Mouse (Mus musculus) cerebellum, postnatal 4 days (tissue): Measurements from ENCODE around the gene Cdh20.

Source experiments
- DNase-seq, 2 experiments: peaks; one replicate each; pipeline ENCODE4 v3.0.0; 2022; ENCODE audit warnings: low spot score in 2 of 2, mixed read lengths in 1 of 2

Cdh20 gene

DNA sequence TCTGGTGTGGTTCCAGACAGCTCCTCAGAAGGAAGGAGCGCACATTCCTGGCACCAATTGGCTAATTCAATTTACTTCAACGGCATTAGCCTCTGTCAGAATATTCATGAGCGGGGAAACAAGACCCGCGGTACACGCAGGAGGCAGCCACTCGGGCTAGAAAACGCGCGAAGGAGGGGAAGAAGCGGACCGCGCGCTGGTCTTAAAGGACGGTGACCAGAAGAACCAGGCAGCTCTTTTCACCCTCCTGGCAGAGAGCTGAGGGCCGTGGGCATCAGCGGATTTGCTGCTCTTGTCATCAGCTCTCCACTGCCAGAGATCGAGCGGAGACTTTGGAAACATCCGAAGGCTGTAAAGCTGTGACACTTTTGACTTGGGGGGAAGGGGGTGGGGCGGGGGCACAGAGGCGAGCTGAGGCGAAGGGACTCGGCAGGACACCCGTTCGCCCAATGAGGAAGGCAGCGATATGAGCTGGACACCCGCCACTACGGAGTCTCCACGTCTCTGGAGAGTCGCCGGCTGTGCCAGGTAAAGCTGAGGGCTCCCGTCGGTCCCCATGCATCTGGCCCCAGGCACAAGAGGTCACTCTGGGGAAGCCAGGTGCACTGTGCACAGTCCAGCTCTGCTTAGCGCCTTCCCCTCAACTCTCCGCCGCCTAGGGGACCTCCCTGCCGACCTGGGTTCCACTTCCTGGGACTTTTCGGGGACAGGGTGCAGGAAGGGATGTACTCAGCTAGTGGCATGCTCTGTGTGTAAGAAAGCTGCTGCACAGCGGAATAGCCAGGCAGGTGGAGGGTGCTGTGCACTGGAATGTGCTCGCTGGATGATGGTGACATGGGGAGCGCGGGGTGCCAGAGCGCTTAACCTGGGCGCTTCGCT is at the start of gene Cdh20:
TSS of gene Cdh20 (plus strand) at position 159 of the 879 bp plus-strand sequence.
- peak; percentile 20 to 47 for DNase-seq

- peak; percentile 21 to 64 for DNase-seq
Measured at GRCm38 (mm10) chr1:104746816-104747215, 21.5 kb upstream of the Cdh20 start.

DNA sequence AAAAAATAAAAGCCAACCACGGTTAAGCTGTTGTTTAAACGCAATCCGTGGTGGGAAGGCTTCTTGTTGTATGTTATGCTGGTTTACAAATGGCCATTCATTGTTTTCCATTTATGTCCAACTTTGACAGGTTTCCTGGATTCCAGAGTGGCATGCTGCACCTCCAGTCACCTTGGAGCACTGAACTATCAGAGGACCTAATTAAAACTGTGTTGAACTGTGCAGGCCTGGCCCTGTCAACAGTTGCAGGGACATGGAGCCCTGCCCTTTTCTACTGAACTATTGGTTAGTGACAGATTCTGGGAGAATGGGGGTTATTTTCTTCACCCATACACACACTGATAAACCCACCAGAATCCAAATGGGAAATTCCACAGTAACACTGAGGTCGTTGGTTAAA is 20.9 kb upstream of the Cdh20 start:
- no peak for DNase-seq

DNA sequence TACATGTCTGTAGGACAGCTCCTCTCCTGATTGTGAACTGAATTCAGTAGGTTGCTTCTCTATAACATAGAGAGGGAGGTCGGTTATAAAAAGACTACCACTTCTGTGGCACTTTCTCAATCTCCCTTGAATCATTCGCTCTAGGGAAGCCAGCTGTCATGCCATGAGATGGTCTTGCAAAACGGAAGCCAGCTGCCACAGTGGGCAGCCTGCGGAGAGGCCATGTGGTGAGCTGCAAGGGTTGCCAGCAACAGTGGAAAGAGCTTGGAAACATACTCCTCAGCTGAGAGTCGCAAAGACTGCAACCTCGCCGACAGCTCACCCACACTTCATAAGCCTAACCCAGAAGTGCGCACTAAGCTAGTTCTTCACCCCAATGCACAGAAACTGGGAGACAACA is 13.8 kb upstream of the Cdh20 start:
- DNase-seq = peak; percentile 23 to 79

- DNase-seq = no peak
Measured at GRCm38 (mm10) chr1:104755896-104756295, 12.4 kb upstream of the Cdh20 start.

- peak; percentile 29 to 50 for DNase-seq
Measured at GRCm38 (mm10) chr1:104769250-104769607, 900 bp downstream of the Cdh20 start.

- DNase-seq = peak in 1 of 2 experiments; percentile 16
Measured at GRCm38 (mm10) chr1:104771937-104772336, 3.6 kb downstream of the Cdh20 start.

GRCm38 (mm10) chr1:104773207-104773606 is 4.9 kb downstream of the Cdh20 start:
- DNase-seq = no peak

GRCm38 (mm10) chr1:104793488-104793887 is 25.2 kb downstream of the Cdh20 start:
- no peak for DNase-seq

- no peak for DNase-seq
Measured at GRCm38 (mm10) chr1:104796146-104796545, 27.8 kb downstream of the Cdh20 start.

- no peak for DNase-seq
Measured at GRCm38 (mm10) chr1:104797139-104797538, 28.8 kb downstream of the Cdh20 start.

- DNase-seq = no peak
Measured at GRCm38 (mm10) chr1:104804746-104805145, 36.4 kb downstream of the Cdh20 start.

DNA sequence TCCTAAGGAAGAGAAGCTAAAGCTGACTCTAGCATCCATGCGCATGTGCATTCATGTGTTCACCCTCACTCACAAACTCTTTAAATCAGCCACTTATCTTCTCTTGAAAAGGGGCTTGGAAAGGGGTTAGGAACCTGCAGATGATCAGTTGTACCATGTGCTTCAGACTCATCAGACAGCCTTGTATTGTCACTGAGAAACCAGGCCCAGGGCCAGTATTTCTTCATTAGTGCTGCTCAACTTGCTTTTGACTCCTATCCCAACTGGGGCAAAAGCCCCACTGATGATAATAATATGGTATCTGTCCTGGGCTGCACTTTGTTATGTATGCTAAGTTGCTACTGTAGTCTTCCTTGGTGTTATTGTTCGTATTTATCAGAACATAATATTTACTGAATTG is 38.9 kb downstream of the Cdh20 start:
- DNase-seq = peak in 1 of 2 experiments; percentile 25

DNA sequence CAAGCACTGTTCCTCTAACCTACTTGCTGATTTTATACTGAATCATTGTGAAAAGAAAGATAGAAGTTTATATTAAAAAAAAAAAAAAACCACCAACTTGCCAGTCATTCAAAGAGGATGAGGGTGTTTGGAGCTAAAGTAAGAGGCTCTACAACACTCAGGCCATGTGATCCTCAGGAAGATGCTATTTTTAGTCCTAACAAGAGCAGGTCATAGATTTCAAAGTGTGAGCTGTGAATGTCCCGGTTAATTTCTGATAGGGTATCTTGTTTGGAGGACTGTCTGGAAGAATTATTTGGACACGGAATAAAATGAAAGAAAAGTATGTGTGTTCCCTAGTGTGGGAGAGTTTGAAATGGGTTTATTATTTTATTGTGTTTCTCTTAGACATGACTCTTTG is 49.2 kb downstream of the Cdh20 start:
- no peak for DNase-seq

- peak in 1 of 2 experiments; percentile 20 for DNase-seq
Measured at GRCm38 (mm10) chr1:104828106-104828505, 59.8 kb downstream of the Cdh20 start.

GRCm38 (mm10) chr1:104838206-104838915 is 70.0 kb downstream of the Cdh20 start:
- no peak for DNase-seq

- no peak for DNase-seq
Measured at GRCm38 (mm10) chr1:104839051-104839450, 70.7 kb downstream of the Cdh20 start.

DNA sequence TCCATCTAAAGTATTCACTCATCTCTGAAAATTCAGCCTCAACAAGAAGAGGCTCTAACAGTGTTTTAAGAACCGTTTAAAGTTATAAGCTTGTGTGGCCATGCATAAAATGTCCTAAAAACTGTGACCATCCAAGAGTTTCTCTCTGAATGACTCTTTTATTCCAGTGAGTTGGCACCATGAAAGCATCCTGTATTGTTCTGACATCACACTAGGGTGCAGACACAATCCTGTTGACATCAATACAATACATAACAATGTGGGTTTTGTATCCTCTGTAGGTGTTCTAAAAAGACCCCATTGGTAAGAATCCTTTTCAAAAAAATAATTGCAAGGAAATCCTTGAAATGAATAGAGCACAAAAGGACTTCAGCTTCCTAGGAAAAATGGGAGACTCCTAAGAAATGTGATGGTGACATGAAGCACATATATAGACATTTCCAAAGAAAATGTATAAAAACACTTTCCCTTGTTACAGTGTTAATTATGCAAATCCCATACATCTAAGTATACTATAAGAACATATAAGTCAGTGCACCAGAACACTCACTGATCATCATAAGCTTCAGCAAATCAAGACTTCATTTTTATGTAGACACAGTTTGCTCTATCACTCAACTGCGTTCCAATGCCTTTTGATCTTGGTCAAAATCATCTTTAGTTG is 80.1 kb downstream of the Cdh20 start:
- no peak for DNase-seq

- DNase-seq = no peak
Measured at GRCm38 (mm10) chr1:104848920-104849272, 80.6 kb downstream of the Cdh20 start.

- no peak for DNase-seq
Measured at GRCm38 (mm10) chr1:104877384-104877783, 109.1 kb downstream of the Cdh20 start.

- no peak for DNase-seq
Measured at GRCm38 (mm10) chr1:104901815-104902214, 133.5 kb downstream of the Cdh20 start.

DNA sequence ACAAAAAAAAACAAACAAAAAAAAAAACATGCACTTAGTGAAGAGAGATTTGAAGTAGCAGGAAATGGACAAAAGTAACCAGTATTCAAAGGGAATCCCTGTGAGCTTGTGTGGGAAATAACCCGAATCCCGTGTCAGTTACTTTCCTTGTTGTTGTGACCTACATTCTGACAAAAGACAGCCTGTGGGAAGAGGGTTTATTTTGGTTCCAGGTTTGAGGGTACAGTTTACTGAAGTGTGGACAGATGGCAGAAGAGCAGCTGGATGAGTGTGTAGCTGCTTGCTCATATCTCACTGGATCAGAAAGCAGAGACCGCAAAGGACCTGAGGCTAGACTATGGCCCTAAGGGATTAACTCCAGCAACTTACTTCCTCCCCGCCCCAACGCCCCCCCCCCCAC is 135.1 kb downstream of the Cdh20 start:
- no peak for DNase-seq
